Mouse (Mus musculus) embryonic fibroblast, embryonic 13.5 days (primary cell): ENCODE measurements around the gene Cnga4.

Experiments
- CTCF ChIP-seq: IDR thresholded peaks from 2 replicates; pipeline ENCODE4 v1.5.1; 2011; ENCODE audit warnings: mild to moderate bottlenecking, control low read depth, low read length, moderate library complexity, borderline replicate concordance; ENCODE audit not compliant: insufficient read depth
- POLR2A ChIP-seq: IDR thresholded peaks from 2 replicates; pipeline ENCODE4 v1.6.1; 2011; ENCODE audit warnings: low read depth, mild to moderate bottlenecking, control low read depth, low read length, moderate library complexity

DNA sequence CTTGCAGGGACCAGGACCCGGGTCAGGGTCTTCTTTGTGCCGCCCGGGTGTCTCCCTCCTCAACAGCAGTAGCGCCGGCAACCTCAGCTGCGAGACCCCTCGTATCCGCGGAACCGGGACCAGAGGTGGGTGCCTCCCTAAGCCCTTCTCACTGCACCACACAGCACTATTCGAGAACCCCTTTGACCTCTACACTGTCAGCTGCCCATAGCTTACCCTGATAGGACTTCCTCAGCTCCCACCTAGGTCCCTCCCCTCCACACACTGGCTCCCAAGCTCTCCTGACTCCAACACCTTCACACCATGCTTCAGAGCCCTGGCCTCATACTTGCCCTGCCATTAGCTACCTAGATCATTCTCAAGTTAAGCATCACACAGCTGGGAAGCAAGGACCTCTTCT, 21.7 kb downstream of the Cnga4 start:
- TF ChIP-seq POLR2A (no peak), CTCF (no peak)
